Mouse (Mus musculus) forebrain, embryonic 13.5 days (tissue): ENCODE measurements around the gene Nfatc2. TPM values are rescaled to one million over a fixed set of nuclear protein-coding genes. Genes with fewer than 3 reads are reported as not detected.

ENCODE experiments used
- ATAC-seq: fragments of 200-750 bp; cut with Nextera tagmentation; 2 replicates; pipeline ENCODE4 v1.8.0; 2017
- H3K27ac ChIP-seq: fragments of 300-500 bp; sonication (generic); 2 replicates; pipeline ENCODE4 v1.5.1; 2015; ENCODE audit warnings: inconsistent platforms, mild to moderate bottlenecking, moderate library complexity
- H3K27me3 ChIP-seq: fragments of 300-500 bp; sonication (generic); 2 replicates; pipeline ENCODE4 v1.6.1; 2015; ENCODE audit warnings: mild to moderate bottlenecking, inconsistent platforms
- H3K36me3 ChIP-seq: fragments of 300-500 bp; sonication (generic); 2 replicates; pipeline ENCODE4 v1.6.1; 2015; ENCODE audit warnings: mild to moderate bottlenecking, inconsistent platforms; ENCODE audit not compliant: poor library complexity, severe bottlenecking
- H3K4me1 ChIP-seq: fragments of 300-500 bp; sonication (generic); 2 replicates; pipeline ENCODE4 v1.6.1; 2015; ENCODE audit warnings: inconsistent platforms
- H3K4me2 ChIP-seq: fragments of 300-500 bp; sonication (generic); 2 replicates; pipeline ENCODE4 v1.6.1; 2015; ENCODE audit warnings: inconsistent platforms, mild to moderate bottlenecking, moderate library complexity
- H3K4me3 ChIP-seq: fragments of 300-500 bp; sonication (generic); 2 replicates; pipeline ENCODE4 v1.5.1; 2015; ENCODE audit warnings: mild to moderate bottlenecking, inconsistent platforms
- H3K9ac ChIP-seq: fragments of 300-500 bp; sonication (generic); 2 replicates; pipeline ENCODE4 v1.6.1; 2015; ENCODE audit warnings: mild to moderate bottlenecking, inconsistent platforms
- H3K9me3 ChIP-seq: fragments of 300-500 bp; sonication (generic); replicated peaks from 2 replicates; pipeline ENCODE4 v1.6.1; 2016; ENCODE audit warnings: inconsistent platforms
- WGBS: fragments of 180-500 bp; shearing (Covaris S2); methylation state at CpG from one replicate; pipeline ENCODE4 v1.1.7; 2015; 5-methylcytosine and 5-hydroxymethylcytosine counted together
- polyA plus RNA-seq: library from polyadenylated mRNA; unstranded; fragments of >200 nt; fragmentation: Nextera tagmentation; extraction: Ambion mirVana; gene quantifications from 2 replicates; pipeline ENCODE4 v1.2.1, GENCODE M21; 2015

Gene Nfatc2
- polyA plus RNA-seq, 1 experiment from 2014 or later, result 1.7 TPM

- Histone ChIP-seq H3K36me3 (no peaks in the 10 kb centered on the region), H3K27me3 (no peaks in the 10 kb centered on the region; the same call in 1 of the 2 replicates), H3K27ac (no peak overlapping the region), H3K9ac (no peak overlapping the region), H3K9me3 (no peaks in the 10 kb centered on the region), H3K4me3 (no peak overlapping the region), H3K4me2 (no peak overlapping the region), H3K4me1 (peaks cover 15% of the 10 kb centered on the region)
- no peak for ATAC-seq
- 95% methylated on average over 7 of the region's 7 CpGs for WGBS
Observed at GRCm38 (mm10) chr2:168520771-168521170, 80.7 kb downstream of the Nfatc2 start.

- no peaks in the 10 kb centered on the region for H3K36me3 ChIP-seq
- 85% methylated on average over 8 of the region's 8 CpGs for WGBS
- no peaks in the 10 kb centered on the region; the same call in 1 of the 2 replicates for H3K27me3 ChIP-seq
- H3K4me3 ChIP-seq, result no peak overlapping the region
- no peak overlapping the region for H3K9ac ChIP-seq
- H3K9me3 ChIP-seq, result no peaks in the 10 kb centered on the region
- H3K27ac ChIP-seq, result no peak overlapping the region
- ATAC-seq, result no peak
- no peak overlapping the region for H3K4me2 ChIP-seq
- H3K4me1 ChIP-seq, result 0 out of 2 replicates have a peak, but pooled peaks cover 3% of the 10 kb centered on the region
Observed at GRCm38 (mm10) chr2:168519589-168519988, 81.9 kb downstream of the Nfatc2 start.

DNA sequence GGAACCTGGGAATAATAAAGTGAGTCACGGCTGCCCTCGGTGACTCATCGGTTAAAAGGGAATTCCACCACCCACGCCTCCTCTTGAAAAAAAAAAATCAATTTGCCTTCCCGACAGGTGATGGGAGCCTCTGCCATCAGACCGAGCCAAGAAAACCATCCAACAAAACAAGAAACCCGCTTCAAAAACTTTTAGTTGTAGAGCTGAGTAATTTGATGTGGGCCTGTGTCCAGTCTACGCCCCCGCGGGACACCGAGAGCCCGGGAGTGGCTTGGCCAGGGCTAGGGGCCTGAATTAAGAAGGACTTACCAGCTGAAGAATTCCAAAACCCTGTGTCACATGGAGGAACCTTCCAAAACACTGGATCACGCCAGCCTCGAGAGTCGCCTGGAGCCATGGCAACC lies 83.2 kb downstream of the Nfatc2 start:
- Histone ChIP-seq H3K4me3 (no peak overlapping the region), H3K9me3 (no peaks in the 10 kb centered on the region), H3K27me3 (no peaks in the 10 kb centered on the region; the same call in 1 of the 2 replicates), H3K36me3 (no peaks in the 10 kb centered on the region), H3K4me1 (no peaks in the 10 kb centered on the region), H3K27ac (no peak overlapping the region), H3K9ac (no peak overlapping the region), H3K4me2 (no peak overlapping the region)
- 84% methylated on average over 15 of the region's 15 CpGs for WGBS
- no peak for ATAC-seq

- Histone ChIP-seq H3K27ac (no peak overlapping the region), H3K36me3 (no peaks in the 10 kb centered on the region), H3K27me3 (no peaks in the 10 kb centered on the region; the same call in 1 of the 2 replicates), H3K9me3 (no peaks in the 10 kb centered on the region), H3K4me2 (no peak overlapping the region), H3K4me3 (no peak overlapping the region), H3K4me1 (no peaks in the 10 kb centered on the region), H3K9ac (no peak overlapping the region)
- 83% methylated on average over 7 of the region's 7 CpGs for WGBS
- ATAC-seq, result no peak
Observed at GRCm38 (mm10) chr2:168517774-168518173, 83.7 kb downstream of the Nfatc2 start.

GRCm38 (mm10) chr2:168516717-168517116 lies 84.7 kb downstream of the Nfatc2 start:
- Histone ChIP-seq H3K4me1 (no peaks in the 10 kb centered on the region), H3K27me3 (no peaks in the 10 kb centered on the region), H3K36me3 (no peaks in the 10 kb centered on the region), H3K9me3 (no peaks in the 10 kb centered on the region), H3K9ac (no peak overlapping the region), H3K4me3 (no peak overlapping the region), H3K4me2 (no peak overlapping the region), H3K27ac (no peak overlapping the region)
- WGBS, result 88% methylated on average over 7 of the region's 7 CpGs
- ATAC-seq, result no peak

DNA sequence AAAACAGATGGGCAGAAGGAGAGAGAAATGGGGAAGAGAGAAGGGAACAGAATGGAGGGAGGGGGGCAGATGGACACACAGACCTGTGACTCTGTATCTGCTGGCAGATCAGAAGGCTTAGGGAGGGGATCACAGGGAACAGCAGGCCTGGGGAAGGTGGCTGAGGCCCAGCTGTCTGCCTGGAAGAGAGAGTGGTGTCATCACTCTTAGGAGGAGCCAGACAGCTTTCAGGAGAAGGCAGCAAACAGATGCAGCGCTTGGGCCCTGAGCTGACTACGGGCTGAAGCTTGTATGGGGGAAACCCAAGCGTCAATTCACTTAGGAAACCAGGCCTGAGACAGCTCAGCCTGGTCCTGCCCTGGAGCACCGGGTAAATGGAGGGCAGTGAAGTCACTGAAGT lies 86.0 kb downstream of the Nfatc2 start:
- Histone ChIP-seq H3K9ac (no peak overlapping the region), H3K36me3 (no peaks in the 10 kb centered on the region), H3K4me1 (no peaks in the 10 kb centered on the region), H3K4me3 (no peak overlapping the region), H3K27me3 (no peaks in the 10 kb centered on the region), H3K9me3 (no peaks in the 10 kb centered on the region), H3K4me2 (no peak overlapping the region), H3K27ac (no peak overlapping the region)
- 79% methylated on average over 4 of the region's 4 CpGs for WGBS
- no peak for ATAC-seq

- H3K4me1 ChIP-seq, result no peaks in the 10 kb centered on the region
- no peak overlapping the region for H3K4me3 ChIP-seq
- no peaks in the 10 kb centered on the region for H3K36me3 ChIP-seq
- no peaks in the 10 kb centered on the region for H3K9me3 ChIP-seq
- no peak for ATAC-seq
- no peak overlapping the region for H3K4me2 ChIP-seq
- no peak overlapping the region for H3K9ac ChIP-seq
- 88% methylated on average over 5 of the region's 5 CpGs for WGBS
- no peaks in the 10 kb centered on the region for H3K27me3 ChIP-seq
- no peak overlapping the region for H3K27ac ChIP-seq
Observed at GRCm38 (mm10) chr2:168514131-168514530, 87.3 kb downstream of the Nfatc2 start.

GRCm38 (mm10) chr2:168511529-168511928 lies 89.9 kb downstream of the Nfatc2 start:
- no peaks in the 10 kb centered on the region for H3K36me3 ChIP-seq
- no peaks in the 10 kb centered on the region for H3K4me1 ChIP-seq
- H3K9me3 ChIP-seq, result no peaks in the 10 kb centered on the region
- no peaks in the 10 kb centered on the region for H3K27me3 ChIP-seq
- ATAC-seq, result no peak
- H3K9ac ChIP-seq, result no peak overlapping the region
- no peak overlapping the region for H3K4me2 ChIP-seq
- H3K27ac ChIP-seq, result no peak overlapping the region
- H3K4me3 ChIP-seq, result no peak overlapping the region

DNA sequence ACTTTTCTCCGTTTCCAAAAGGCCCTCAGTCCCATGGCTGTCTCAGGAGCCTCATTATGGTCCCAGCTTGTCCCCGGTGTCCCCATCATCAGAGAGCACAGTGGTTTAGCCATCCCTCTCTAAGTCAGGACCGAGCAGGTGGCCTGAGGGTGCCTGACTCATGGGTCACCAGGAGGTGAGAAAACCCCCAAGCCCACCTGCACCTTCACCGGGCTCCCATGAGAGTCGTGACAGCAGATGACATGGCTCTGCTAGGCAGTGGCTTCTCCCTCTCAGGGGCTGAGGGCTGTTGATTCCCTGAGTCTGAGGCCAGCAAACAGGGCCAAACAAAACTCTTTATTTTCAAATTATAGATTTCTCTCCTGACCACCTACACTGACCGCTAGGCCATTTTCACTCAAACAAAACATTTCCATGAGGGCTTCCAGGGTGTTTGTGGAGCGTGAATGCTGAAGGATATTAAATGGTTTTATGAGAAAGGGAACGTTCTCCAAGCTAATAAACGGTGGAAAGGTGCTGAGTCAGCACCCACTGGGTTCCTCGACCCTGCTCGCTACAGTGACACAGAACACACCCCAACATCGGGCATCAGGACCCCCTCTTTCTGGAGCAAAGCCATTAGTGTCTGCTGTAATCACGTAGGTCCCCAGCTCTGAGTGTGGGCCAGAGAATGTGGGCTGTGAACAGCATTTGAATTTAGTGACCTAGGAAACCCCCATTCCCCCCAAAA lies 92.8 kb downstream of the Nfatc2 start:
- Histone ChIP-seq H3K4me1 (0 out of 2 replicates have a peak, but pooled peaks cover 3% of the 10 kb centered on the region), H3K4me2 (no peak overlapping the region), H3K9me3 (no peaks in the 10 kb centered on the region), H3K9ac (no peak overlapping the region), H3K4me3 (no peak overlapping the region), H3K27me3 (no peaks in the 10 kb centered on the region), H3K36me3 (no peaks in the 10 kb centered on the region), H3K27ac (no peak overlapping the region)
- 86% methylated on average over 13 of the region's 13 CpGs for WGBS
- no peak for ATAC-seq

- ATAC-seq, result 0 out of 2 replicates have a peak, but pooled peaks have one; percentile 36
Observed at GRCm38 (mm10) chr2:168504431-168505182, 96.8 kb downstream of the Nfatc2 start.

DNA sequence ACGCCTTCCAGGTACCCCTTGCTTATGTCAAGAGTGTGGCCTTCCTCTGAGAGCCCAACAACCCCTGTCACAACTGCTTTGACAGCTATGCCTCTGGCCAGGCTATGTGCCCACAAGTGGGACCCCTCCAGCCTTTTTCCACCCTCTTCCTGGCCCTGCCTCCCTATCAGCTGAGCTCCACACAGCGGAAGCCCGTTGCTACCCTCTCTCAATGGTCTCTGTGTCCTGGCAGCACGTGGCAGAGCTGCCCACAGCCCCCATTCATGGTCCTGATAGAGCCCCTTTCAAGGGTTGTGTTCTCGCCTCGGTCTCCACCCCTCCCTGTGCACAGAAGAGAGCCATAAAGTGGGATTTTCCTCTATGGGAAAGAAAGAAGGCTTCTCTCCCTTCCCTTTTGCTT lies 97.7 kb downstream of the Nfatc2 start:
- WGBS, result 72% methylated on average over 6 of the region's 6 CpGs
- ATAC-seq, result no peak
- Histone ChIP-seq H3K4me3 (no peak overlapping the region), H3K9me3 (no peaks in the 10 kb centered on the region), H3K36me3 (no peaks in the 10 kb centered on the region), H3K9ac (no peak overlapping the region), H3K27me3 (no peaks in the 10 kb centered on the region), H3K4me1 (0 out of 2 replicates have a peak, but pooled peaks cover 3% of the 10 kb centered on the region), H3K27ac (no peak overlapping the region), H3K4me2 (no peak overlapping the region)

More at GRCm38 (mm10) chr2:168504431-168505182, 96.8 kb downstream of the Nfatc2 start:
- no peaks in the 10 kb centered on the region for H3K9me3 ChIP-seq
- H3K4me3 ChIP-seq, result no peak overlapping the region
- no peaks in the 10 kb centered on the region for H3K36me3 ChIP-seq
- WGBS, result 79% methylated on average over 27 of the region's 27 CpGs
- no peak overlapping the region for H3K27ac ChIP-seq
- H3K9ac ChIP-seq, result no peak overlapping the region
- 0 out of 2 replicates have a peak, but pooled peaks cover 3% of the 10 kb centered on the region for H3K4me1 ChIP-seq
- no peak overlapping the region for H3K4me2 ChIP-seq
- no peaks in the 10 kb centered on the region for H3K27me3 ChIP-seq

DNA sequence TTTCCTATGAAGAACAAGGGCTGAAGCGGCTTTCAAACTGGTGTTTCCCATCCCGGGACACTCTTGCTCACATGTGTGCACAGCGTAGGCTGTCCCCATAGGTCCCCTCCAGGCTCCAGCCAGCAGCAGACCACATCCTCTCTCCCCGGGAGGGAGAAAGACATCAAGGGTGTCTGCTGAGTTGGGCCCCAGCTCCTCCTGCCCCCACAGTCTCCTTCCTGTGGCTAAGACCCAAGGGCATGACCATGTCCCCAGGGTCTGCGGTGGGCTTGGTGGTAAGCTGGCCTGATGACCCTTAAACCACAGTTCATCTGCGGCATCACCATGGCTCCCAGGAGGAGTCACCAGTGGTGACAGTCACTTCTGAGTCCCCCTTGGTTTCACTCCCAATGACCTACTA lies 100.7 kb downstream of the Nfatc2 start:
- Histone ChIP-seq H3K27me3 (no peaks in the 10 kb centered on the region), H3K36me3 (no peaks in the 10 kb centered on the region), H3K4me3 (no peak overlapping the region), H3K9me3 (no peaks in the 10 kb centered on the region), H3K4me1 (0 out of 2 replicates have a peak, but pooled peaks cover 3% of the 10 kb centered on the region), H3K4me2 (no peak overlapping the region), H3K9ac (no peak overlapping the region), H3K27ac (no peak overlapping the region)
- 94% methylated on average over 6 of the region's 6 CpGs for WGBS
- ATAC-seq, result no peak
